Mouse (Mus musculus): ENCODE measurements around the gene Srprb. TPM values are rescaled to one million over a fixed set of nuclear protein-coding genes. Genes with fewer than 3 reads are reported as not detected.
"Not testable (repeated sequence)": the region's sequence is repeated elsewhere in the genome, so short reads cannot be mapped to it uniquely, and the experiment has no call there.

Srprb gene
- total RNA-seq, 2 experiments from 2014 or later = 15.3 to 17.0 TPM

DNA sequence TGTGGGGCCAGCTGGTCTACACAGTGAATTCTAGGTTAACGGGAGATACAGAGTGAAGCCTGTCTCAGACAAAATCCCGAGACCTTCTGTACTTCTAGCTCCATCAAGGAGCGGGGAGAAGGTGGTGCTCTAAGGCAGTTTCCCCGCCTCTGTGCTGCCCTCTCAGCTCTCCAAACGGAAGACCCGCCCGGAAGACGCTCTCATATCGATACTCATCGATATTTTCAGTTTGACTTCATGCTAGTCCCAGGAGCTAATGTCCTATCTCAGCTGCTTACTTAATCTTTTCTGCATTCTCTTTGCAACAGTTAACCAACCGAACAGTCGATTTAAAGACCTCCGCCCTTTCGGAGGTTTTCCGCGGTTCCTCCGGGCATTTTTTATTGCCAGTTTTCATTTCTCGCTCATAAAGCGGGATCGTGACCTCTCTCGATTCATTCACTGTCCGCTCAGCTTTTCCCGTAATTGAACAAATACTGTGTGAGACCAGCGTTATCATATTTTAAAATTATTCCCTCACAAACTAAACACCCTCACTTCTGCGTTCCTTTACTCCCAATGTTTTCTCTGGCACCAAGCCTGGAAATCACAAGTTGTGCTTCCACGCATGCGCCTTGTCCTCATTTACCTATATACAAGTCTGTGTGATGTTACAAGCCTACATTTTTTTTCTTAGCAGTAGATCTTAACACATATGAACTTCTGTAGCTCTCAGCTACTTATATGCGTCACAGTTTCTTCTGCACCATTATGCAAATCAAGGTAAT lies 10.9 kb upstream of the Srprb start:
- no peak for DNase-seq

- DNase-seq = no peak
Measured at GRCm38 (mm10) chr9:103208802-103209423, 7.0 kb upstream of the Srprb start.

GRCm38 (mm10) chr9:103207846-103208245 lies 5.9 kb upstream of the Srprb start:
- peak; percentile 50 for DNase-seq

DNA sequence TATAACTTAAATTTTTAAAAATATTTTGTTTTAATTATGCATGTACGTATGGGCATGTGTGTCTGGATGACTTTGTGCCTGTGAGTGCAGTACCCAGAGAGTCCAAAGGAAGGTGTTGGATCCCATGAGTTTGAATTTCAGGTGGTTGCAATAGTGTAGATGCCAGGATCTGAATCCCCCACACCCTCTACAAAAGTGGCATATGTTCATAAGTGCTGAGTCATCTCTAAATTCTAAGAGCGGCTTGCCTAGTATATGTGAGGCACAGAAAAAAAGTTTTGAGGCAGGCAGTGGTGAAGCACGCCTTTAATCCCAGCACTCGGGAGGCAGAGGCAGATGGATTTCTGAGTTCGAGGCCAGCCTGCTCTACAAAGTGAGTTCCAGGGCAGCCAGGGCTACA lies 3.8 kb upstream of the Srprb start:
- no peak for DNase-seq

- DNase-seq = no peak
Measured at GRCm38 (mm10) chr9:103188416-103188815, 13.5 kb downstream of the Srprb start.

GRCm38 (mm10) chr9:103186747-103187146 lies 15.2 kb downstream of the Srprb start:
- peak; percentile 48 for DNase-seq

GRCm38 (mm10) chr9:103185946-103186345 lies 16.0 kb downstream of the Srprb start:
- no peak for DNase-seq

- no peak for DNase-seq
Measured at GRCm38 (mm10) chr9:103184855-103185254, 17.1 kb downstream of the Srprb start.

- DNase-seq = no peak
Measured at GRCm38 (mm10) chr9:103181886-103182285, 20.1 kb downstream of the Srprb start.

DNA sequence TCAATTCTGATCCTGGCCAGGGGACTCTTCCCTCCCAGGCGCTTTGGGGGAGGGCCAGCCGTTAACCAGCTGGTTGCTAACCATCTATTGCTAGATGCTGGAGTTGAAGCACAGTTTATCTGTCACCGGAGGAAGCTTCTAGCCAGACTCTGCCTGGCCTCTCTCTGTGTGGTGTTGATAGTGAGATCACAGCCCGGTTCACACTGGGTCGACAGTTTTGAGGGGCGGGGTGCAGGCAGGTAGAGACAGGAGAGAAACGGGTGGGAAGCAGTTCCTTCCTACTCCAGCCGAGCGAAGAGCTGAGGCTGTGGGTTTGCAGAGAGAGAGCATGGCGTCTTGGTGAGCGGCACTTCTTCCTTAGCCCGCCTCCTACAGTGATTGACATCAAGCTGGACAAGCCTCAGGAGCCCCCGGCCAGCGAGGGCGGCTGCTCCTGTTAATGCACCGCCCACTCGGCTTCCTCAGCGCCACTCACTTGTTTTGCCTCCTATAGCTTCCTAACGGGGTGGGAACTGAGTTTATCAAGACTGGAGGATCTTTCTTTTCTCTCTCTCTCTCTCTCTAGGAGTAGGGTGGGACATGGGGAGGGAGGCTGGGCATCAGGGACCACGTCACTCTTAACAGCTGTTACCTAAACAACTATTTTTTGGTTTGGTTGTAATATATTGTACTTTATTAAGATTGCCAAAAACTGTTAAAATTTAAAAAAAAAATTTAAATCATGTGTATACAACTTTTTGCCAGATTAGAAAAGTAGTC lies 21.0 kb downstream of the Srprb start:
- peak; percentile 67 for DNase-seq

DNA sequence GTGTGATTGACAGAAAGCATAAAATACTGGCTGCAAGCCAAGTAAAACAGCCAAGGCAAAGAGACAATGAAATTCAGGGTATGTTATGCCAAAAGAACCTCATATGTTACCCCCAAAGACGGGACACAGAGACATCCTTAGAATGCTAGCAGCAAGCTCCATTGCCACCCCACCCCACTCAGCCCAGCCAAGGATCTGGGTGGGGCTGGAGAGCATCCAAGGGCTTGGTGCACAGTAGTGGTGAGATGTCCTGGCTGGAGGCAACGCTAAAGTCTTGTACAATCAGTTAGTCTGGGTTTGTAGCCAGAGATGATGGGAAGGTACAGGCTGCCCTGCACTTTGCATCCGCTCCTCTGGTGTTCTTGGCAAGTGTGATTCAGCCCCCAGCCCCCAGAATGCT lies 21.6 kb downstream of the Srprb start:
- DNase-seq = peak; percentile 63

DNA sequence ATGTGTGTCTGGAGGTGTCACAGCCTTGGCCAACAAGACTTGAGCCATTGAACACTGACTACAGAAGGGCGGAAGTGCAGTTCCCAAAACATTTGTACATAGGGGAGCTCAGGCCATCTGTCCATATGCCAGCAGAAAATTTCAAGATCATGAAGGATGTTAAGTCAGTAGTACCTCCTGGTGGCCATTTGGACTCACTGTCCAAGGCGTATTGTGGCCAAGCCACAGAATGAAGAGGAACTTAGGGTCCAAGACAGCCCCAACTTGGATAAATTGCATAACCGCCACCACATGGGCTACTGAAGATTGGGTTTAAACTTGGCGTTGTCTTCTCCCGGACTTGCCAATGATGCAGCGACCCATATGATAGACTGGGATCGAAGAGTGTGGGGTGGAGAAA lies 26.2 kb downstream of the Srprb start:
- no peak for DNase-seq

DNA sequence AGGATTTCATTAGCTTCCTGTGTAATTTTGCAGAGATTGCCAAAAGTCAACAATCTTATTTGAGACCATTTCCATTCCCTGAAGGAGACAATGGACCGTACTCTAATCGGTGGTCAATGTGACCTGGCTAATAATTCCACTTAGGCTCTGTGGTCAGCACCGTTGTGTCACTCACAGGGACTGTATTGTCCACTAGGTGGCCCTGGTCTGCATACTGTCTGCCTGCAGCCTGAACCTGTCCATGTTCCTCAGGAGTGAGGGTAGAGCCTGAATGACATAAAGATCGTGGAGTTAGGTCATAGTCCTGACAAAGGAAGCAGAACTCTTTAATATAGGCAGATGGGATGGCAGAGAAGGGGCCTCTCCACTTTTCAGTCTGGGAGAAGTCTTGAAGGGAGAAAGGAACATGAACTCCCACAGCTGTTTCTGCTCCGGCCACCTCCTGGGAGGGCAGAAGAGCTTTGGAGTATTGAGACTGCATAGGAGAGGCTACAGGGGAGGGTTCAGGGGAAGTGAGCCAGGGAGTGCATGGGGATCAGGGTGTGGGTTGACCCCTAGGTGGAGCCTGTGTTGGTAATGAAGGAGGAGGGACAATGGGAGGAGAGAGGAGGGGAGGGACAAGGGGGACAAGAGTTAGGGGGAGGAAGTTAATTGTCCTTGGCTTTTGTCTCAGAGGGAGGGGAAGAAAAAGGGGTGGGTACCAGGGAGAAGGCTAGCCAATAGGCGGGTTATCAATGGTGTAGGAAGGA lies 27.0 kb downstream of the Srprb start:
- DNase-seq = no peak

DNA sequence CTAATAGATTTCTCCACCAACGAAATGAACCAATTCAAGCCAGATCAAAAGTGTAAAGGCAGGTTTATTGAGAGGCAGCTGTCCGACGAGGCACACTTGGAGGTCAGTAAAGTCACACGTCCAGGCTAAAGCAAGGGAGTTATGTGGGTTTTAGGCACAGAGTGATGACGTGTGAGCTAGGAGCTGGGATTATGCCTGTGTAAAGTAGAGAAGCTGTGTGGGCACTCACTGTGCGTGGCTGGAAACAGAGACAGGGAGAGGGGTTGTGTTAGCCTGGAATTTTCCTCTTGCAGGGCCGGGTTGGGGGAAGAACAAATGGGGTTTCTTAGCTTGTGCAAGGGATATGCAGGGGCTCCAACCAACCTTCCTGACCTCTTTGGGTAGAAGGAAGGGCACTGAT lies 33.2 kb downstream of the Srprb start:
- no peak for DNase-seq

DNA sequence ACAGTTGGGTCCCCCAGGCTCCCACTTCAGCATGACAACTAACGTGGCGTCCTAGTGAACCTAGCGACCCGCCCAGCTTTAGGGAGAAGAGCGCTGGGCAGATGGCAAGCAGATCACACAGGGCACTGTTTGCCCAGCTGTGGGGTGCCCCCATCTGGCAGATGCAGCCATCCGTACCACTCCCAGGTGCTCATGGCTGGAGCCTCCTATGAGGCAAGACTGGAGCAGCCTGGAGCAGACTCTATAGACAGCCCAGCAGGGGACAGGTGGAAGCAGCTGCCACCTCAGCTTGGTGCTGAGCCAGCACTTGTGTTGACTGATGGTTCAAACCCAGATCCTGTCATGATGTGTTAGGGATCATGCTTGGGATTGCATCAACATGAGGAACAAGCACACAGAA lies 33.9 kb downstream of the Srprb start:
- no peak for DNase-seq

DNA sequence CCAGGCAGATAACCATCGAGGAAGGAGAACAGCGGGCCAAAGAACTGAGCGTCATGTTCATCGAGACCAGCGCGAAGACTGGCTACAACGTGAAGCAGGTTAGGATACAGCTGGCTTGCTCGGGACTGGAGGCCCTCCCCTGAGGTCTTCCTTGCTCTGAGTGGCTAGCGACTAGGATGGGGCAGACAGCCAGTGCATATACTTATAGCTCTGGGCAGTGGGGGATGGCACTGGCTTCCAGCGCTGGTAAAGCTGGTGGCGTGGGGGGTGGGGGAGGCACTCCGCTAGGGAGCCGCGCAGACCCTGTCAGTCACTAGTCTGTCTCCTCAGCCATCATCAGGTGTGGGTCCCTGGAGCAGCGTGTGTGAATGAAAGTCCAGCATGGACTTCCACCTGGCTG lies 38.1 kb downstream of the Srprb start:
- DNase-seq = no peak

DNA sequence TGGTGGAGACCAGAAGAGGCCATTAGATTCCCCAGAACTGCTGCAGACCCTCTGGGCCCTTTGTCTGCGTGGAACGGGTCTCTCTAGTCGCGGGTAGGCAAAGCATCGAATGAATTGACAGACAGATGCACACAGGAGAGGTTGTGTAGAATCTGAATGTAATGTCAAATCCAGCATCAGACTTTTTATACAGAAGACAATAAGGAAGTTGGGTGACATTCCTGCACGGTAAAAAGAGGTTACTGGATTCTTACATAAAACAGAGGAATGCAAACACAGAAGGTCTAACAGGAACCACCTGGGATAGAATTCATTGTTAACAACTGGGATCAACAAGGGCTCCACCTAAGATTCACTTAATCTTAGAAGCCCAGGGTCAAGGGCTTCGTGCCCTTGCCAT lies 46.8 kb downstream of the Srprb start:
- not testable (repeated sequence) for DNase-seq

- DNase-seq = no peak
Measured at GRCm38 (mm10) chr9:103154568-103154967, 47.4 kb downstream of the Srprb start.

DNA sequence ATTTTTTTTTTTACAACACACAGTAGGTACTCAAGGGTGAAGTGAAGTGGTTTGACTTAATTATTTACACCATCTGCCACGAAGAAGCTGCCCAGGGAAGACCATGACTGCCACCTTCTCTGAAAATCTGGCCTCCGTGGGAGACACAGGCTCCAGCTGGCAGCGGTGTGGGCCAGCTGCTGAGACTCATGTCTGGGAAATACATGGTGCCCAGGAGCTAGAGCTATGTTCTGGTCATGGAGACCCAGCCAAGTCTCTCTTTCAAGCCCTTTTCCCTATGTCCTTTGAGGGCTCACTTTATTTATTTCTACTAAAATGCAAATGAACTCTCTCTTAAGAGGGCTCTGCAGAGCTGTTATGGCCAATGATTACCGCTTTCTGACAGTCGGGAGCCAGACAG lies 48.7 kb downstream of the Srprb start:
- DNase-seq = no peak

DNA sequence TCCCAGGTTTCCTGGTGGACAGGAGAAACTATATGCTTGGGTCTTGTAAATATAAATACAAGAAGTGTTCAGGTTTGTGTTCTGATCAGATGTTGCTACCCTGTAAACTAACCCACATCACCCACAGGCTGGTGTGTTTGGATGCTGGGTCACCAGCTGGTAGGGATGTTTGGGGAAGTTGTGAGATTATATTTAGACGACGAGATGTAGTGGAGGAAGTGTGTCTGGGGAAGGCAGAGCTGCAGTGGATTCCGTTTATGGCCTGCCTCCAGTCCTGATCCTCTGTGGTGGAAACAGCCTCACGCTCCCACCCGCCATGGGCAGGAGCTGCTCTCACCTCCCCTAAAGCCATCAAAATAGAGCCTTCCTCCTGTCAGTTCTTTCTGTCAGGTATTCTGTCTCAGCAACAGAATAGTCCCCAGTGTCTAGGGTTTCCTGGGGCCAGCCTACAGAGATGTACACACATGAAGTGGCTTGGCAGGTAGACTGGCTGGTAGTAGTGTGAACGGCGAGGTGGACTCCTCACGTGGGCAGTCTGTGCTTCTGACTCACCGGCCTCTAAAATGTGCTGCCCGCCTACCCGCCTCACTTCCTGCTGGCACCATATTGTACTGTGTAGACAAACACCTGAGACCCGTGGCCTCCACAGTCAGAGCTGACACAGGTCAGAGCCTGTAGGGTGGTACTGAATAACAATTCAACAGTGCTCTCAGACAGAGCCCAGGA lies 52.7 kb downstream of the Srprb start:
- DNase-seq = no peak

GRCm38 (mm10) chr9:103147103-103147502 lies 54.8 kb downstream of the Srprb start:
- DNase-seq = no peak

- no peak for DNase-seq
Measured at GRCm38 (mm10) chr9:103146703-103147102, 55.2 kb downstream of the Srprb start.
